Mouse (Mus musculus) thymus, adult 2 months (tissue): ENCODE results near the gene Wdr70. TPM values are rescaled to one million over a fixed set of nuclear protein-coding genes. Genes with fewer than 3 reads are reported as not detected.

Experiments used
- DNase-seq: peaks from one replicate; pipeline ENCODE4 v3.0.0; 2021
- H3K27ac ChIP-seq: fragments of 200-500 bp; 2 replicates; pipeline ENCODE4 v1.5.1; 2012; ENCODE audit warnings: low read length, control low read depth; ENCODE audit not compliant: control insufficient read depth, insufficient read depth
- H3K27me3 ChIP-seq: fragments of 200-500 bp; 2 replicates; pipeline ENCODE4 v1.6.1; 2012; ENCODE audit warnings: mild to moderate bottlenecking, low read length, moderate library complexity, mixed read lengths; ENCODE audit not compliant: control insufficient read depth, insufficient read depth
- H3K36me3 ChIP-seq: fragments of 200-500 bp; 2 replicates; pipeline ENCODE4 v1.6.1; 2012; ENCODE audit warnings: mild to moderate bottlenecking, low read length, moderate library complexity; ENCODE audit not compliant: control insufficient read depth, insufficient read depth
- H3K4me1 ChIP-seq: fragments of 200-500 bp; replicated peaks from 2 replicates; pipeline ENCODE4 v1.6.1; 2012; ENCODE audit warnings: low read length; ENCODE audit not compliant: control insufficient read depth, insufficient read depth
- H3K4me3 ChIP-seq: fragments of 200-500 bp; 2 replicates; pipeline ENCODE4 v1.5.1; 2012; ENCODE audit warnings: mild to moderate bottlenecking, low read length, control low read depth, moderate library complexity; ENCODE audit not compliant: control insufficient read depth, insufficient read depth
- CTCF ChIP-seq: fragments of 200-500 bp; IDR thresholded peaks from 2 replicates; pipeline ENCODE4 v1.5.1; 2012; ENCODE audit warnings: mild to moderate bottlenecking, control low read depth, low read length, moderate library complexity, borderline replicate concordance; ENCODE audit not compliant: control insufficient read depth, poor library complexity, insufficient read depth; ENCODE audit errors: extremely low read depth
- POLR2A ChIP-seq: fragments of 200-500 bp; IDR thresholded peaks from 2 replicates; pipeline ENCODE4 v1.6.1; 2012; ENCODE audit warnings: mild to moderate bottlenecking, low read length, control low read depth, moderate library complexity; ENCODE audit not compliant: control insufficient read depth, poor library complexity, insufficient read depth; ENCODE audit errors: extremely low read depth
- WGBS: fragments of 180-500 bp; shearing (Covaris S2); methylation state at CpG from one replicate; pipeline ENCODE4 v1.1.7; 2018; 5-methylcytosine and 5-hydroxymethylcytosine counted together
- polyA plus RNA-seq: library from polyadenylated mRNA; depleted of rRNA; stranded (reverse); fragments of >200 nt; gene quantifications from 2 replicates; pipeline ENCODE4 v1.2.3, GENCODE M21; 2012

Wdr70 gene
- polyA plus RNA-seq, 1 experiment: 15.9 TPM

- Histone ChIP-seq H3K36me3 (no peaks in the 10 kb centered on the region), H3K27me3 (no peaks in the 10 kb centered on the region), H3K4me1 (no peaks in the 10 kb centered on the region), H3K27ac (no peak overlapping the region), H3K4me3 (no peak overlapping the region)
- no peak for DNase-seq
- 89% methylated on average over 1 of the region's 1 CpGs for WGBS
- TF ChIP-seq CTCF (no peak), POLR2A (no peak)
Observed at GRCm38 (mm10) chr15:7956899-7957298, 142.1 kb downstream of the Wdr70 start.

GRCm38 (mm10) chr15:7950561-7950960, 148.4 kb downstream of the Wdr70 start:
- no peak for TF ChIP-seq POLR2A
- no peak for TF ChIP-seq CTCF
- Histone ChIP-seq H3K4me1 (no peaks in the 10 kb centered on the region), H3K36me3 (no peaks in the 10 kb centered on the region), H3K27ac (no peak overlapping the region), H3K27me3 (no peaks in the 10 kb centered on the region), H3K4me3 (no peak overlapping the region)
- WGBS: 98% methylated on average over 7 of the region's 7 CpGs
- DNase-seq: no peak

GRCm38 (mm10) chr15:7941690-7942089, 157.3 kb downstream of the Wdr70 start:
- Histone ChIP-seq H3K36me3 (no peaks in the 10 kb centered on the region), H3K4me3 (no peak overlapping the region), H3K4me1 (no peaks in the 10 kb centered on the region), H3K27me3 (no peaks in the 10 kb centered on the region), H3K27ac (no peak overlapping the region)
- DNase-seq: no peak
- TF ChIP-seq POLR2A (no peak), CTCF (no peak)
- WGBS: 71% methylated on average over 3 of the region's 3 CpGs

GRCm38 (mm10) chr15:7935571-7936165, 163.3 kb downstream of the Wdr70 start:
- no peak overlapping the region for H3K27ac ChIP-seq
- H3K27me3 ChIP-seq: no peaks in the 10 kb centered on the region
- H3K4me3 ChIP-seq: no peak overlapping the region
- no peaks in the 10 kb centered on the region for H3K4me1 ChIP-seq
- TF ChIP-seq POLR2A: no peak
- TF ChIP-seq CTCF: no peak
- no peaks in the 10 kb centered on the region for H3K36me3 ChIP-seq
- WGBS: 80% methylated on average over 7 of the region's 7 CpGs
- no peak for DNase-seq

GRCm38 (mm10) chr15:7934580-7934979, 164.4 kb downstream of the Wdr70 start:
- Histone ChIP-seq H3K27ac (no peak overlapping the region), H3K27me3 (no peaks in the 10 kb centered on the region), H3K4me3 (no peak overlapping the region), H3K4me1 (no peaks in the 10 kb centered on the region), H3K36me3 (no peaks in the 10 kb centered on the region)
- TF ChIP-seq POLR2A (no peak), CTCF (no peak)
- 84% methylated on average over 4 of the region's 4 CpGs for WGBS
- DNase-seq: no peak

- Histone ChIP-seq H3K27me3 (no peaks in the 10 kb centered on the region), H3K27ac (no peak overlapping the region), H3K4me3 (no peak overlapping the region), H3K36me3 (no peaks in the 10 kb centered on the region), H3K4me1 (no peaks in the 10 kb centered on the region)
- no peak for DNase-seq
- TF ChIP-seq POLR2A (no peak), CTCF (no peak)
- WGBS: 72% methylated on average over 16 of the region's 16 CpGs
Observed at GRCm38 (mm10) chr15:7934105-7934504, 164.9 kb downstream of the Wdr70 start.

GRCm38 (mm10) chr15:7931605-7932008, 167.4 kb downstream of the Wdr70 start:
- no peaks in the 10 kb centered on the region for H3K27me3 ChIP-seq
- H3K4me3 ChIP-seq: no peak overlapping the region
- H3K36me3 ChIP-seq: no peaks in the 10 kb centered on the region
- no peak overlapping the region for H3K27ac ChIP-seq
- TF ChIP-seq CTCF (no peak), POLR2A (no peak)
- DNase-seq: no peak
- 90% methylated on average over 8 of the region's 8 CpGs for WGBS
- H3K4me1 ChIP-seq: no peaks in the 10 kb centered on the region
